Mouse (Mus musculus) stomach, embryonic 14.5 days (tissue): ENCODE results near the gene Lnpep. TPM values are rescaled to one million over a fixed set of nuclear protein-coding genes. Genes with fewer than 3 reads are reported as not detected.
A peak's percentile ranks its signal among the peaks of the same experiment; 100 is the strongest.
"Not testable (repeated sequence)": the region's sequence is repeated elsewhere in the genome, so short reads cannot be mapped to it uniquely, and the experiment has no call there.

Experiments used
- ATAC-seq: fragments of 200-750 bp; cut with Nextera tagmentation; 2 replicates; pipeline ENCODE4 v1.8.0; 2017; ENCODE audit warnings: low read depth, moderate TSS enrichment; ENCODE audit not compliant: insufficient number of reproducible peaks, insufficient read depth, low FRiP score
- H3K27ac ChIP-seq: fragments of 300-500 bp; sonication (generic); 2 replicates; pipeline ENCODE4 v1.5.1; 2014; ENCODE audit warnings: mild to moderate bottlenecking, low read length, moderate library complexity, mixed read lengths
- H3K27me3 ChIP-seq: fragments of 300-500 bp; sonication (generic); 2 replicates; pipeline ENCODE4 v1.6.1; 2014; ENCODE audit warnings: low read length, control low read depth, mixed read lengths; ENCODE audit not compliant: control insufficient read depth, insufficient read depth
- H3K36me3 ChIP-seq: fragments of 300-500 bp; sonication (generic); 2 replicates; pipeline ENCODE4 v1.6.1; 2014; ENCODE audit warnings: mild to moderate bottlenecking, control low read depth, low read length, moderate library complexity, mixed read lengths; ENCODE audit not compliant: control insufficient read depth, insufficient read depth
- H3K4me1 ChIP-seq: fragments of 300-500 bp; sonication (generic); 2 replicates; pipeline ENCODE4 v1.6.1; 2014; ENCODE audit warnings: low read length, control low read depth, mixed read lengths; ENCODE audit not compliant: control insufficient read depth, insufficient read depth
- H3K4me2 ChIP-seq: fragments of 300-500 bp; sonication (generic); replicated peaks from 2 replicates; pipeline ENCODE4 v1.6.1; 2014; ENCODE audit warnings: low read depth, low read length, control low read depth
- H3K4me3 ChIP-seq: fragments of 300-500 bp; sonication (generic); 2 replicates; pipeline ENCODE4 v1.5.1; 2014; ENCODE audit warnings: low read depth, low read length, control low read depth
- H3K9ac ChIP-seq: fragments of 300-500 bp; sonication (generic); replicated peaks from 2 replicates; pipeline ENCODE4 v1.6.1; 2014; ENCODE audit warnings: low read depth, mild to moderate bottlenecking, control low read depth, low read length, moderate library complexity, mixed read lengths
- H3K9me3 ChIP-seq: fragments of 300-500 bp; sonication (generic); 2 replicates; pipeline ENCODE4 v1.6.1; 2016; ENCODE audit warnings: low read depth, low read length, control low read depth; ENCODE audit not compliant: control insufficient read depth
- WGBS: fragments of 180-500 bp; shearing (Covaris S2); extraction: QIAGEN DNeasy Blood & Tissue Kit; methylation state at CpG from one replicate; pipeline ENCODE4 v1.1.7; 2014; 5-methylcytosine and 5-hydroxymethylcytosine counted together
- polyA plus RNA-seq: library from polyadenylated mRNA; unstranded; fragments of >200 nt; fragmentation: Nextera tagmentation; extraction: Ambion mirVana; gene quantifications from 2 replicates; pipeline ENCODE4 v1.2.1, GENCODE M21; 2014

The Lnpep gene
- polyA plus RNA-seq, 1 experiment from 2014 or later: 18.3 TPM

- H3K4me1 ChIP-seq: no peaks in the 10 kb centered on the region
- no peak overlapping the region for H3K4me2 ChIP-seq
- H3K27me3 ChIP-seq: no peaks in the 10 kb centered on the region
- no peaks in the 10 kb centered on the region for H3K9me3 ChIP-seq
- no peak overlapping the region for H3K4me3 ChIP-seq
- H3K9ac ChIP-seq: no peak overlapping the region
- H3K36me3 ChIP-seq: no peaks in the 10 kb centered on the region
- no peak overlapping the region for H3K27ac ChIP-seq
- no peak for ATAC-seq
Observed at GRCm38 (mm10) chr17:17631985-17632384, 7.1 kb upstream of the Lnpep start.

GRCm38 (mm10) chr17:17628237-17628879, 3.5 kb upstream of the Lnpep start:
- not testable (repeated sequence) for H3K27me3 ChIP-seq, H3K9me3 ChIP-seq, H3K4me3 ChIP-seq, H3K27ac ChIP-seq, ATAC-seq, H3K36me3 ChIP-seq, H3K4me1 ChIP-seq, H3K4me2 ChIP-seq, H3K9ac ChIP-seq
- WGBS: 93% methylated on average over 7 of the region's 7 CpGs

DNA sequence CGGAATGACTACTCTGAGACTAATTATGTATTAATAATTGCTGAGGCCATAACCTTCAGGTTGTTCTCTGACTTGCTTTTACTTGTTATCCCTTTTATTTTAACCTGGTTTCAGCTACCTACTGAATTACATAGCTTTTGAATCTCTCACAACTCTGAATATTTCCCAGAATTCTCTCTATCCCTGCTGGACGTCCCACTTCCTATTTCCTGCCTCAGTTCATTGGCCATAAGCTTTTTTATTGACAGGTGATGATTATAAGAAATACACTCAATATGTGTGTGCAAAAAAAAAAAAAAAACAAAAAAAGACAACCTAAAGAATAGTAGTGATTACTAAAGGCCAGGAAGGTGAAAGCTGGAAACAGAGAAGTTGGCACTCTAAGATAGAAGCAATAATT, 2.7 kb upstream of the Lnpep start:
- Histone ChIP-seq H3K27ac (no peak overlapping the region), H3K9me3 (no peaks in the 10 kb centered on the region), H3K4me1 (no peaks in the 10 kb centered on the region; the same call in 1 of the 2 replicates), H3K4me3 (no peak overlapping the region), H3K4me2 (no peak overlapping the region), H3K9ac (no peak overlapping the region), H3K36me3 (no peaks in the 10 kb centered on the region), H3K27me3 (no peaks in the 10 kb centered on the region)
- no peak for ATAC-seq
- 84% methylated on average over 2 of the region's 2 CpGs for WGBS

- peak overlapping the region; percentile 57 for H3K4me2 ChIP-seq
- H3K4me3 ChIP-seq: peak overlapping the region; percentile 89
- no peaks in the 10 kb centered on the region for H3K36me3 ChIP-seq
- H3K27ac ChIP-seq: peak overlapping the region; percentile 100
- H3K9ac ChIP-seq: peak overlapping the region; percentile 86
- H3K9me3 ChIP-seq: no peaks in the 10 kb centered on the region
- no peaks in the 10 kb centered on the region; the same call in 1 of the 2 replicates for H3K4me1 ChIP-seq
- no peaks in the 10 kb centered on the region for H3K27me3 ChIP-seq
- 28% methylated on average over 7 of the region's 7 CpGs for WGBS
- ATAC-seq: no peak
Observed at GRCm38 (mm10) chr17:17625887-17626679, 1.2 kb upstream of the Lnpep start.

DNA sequence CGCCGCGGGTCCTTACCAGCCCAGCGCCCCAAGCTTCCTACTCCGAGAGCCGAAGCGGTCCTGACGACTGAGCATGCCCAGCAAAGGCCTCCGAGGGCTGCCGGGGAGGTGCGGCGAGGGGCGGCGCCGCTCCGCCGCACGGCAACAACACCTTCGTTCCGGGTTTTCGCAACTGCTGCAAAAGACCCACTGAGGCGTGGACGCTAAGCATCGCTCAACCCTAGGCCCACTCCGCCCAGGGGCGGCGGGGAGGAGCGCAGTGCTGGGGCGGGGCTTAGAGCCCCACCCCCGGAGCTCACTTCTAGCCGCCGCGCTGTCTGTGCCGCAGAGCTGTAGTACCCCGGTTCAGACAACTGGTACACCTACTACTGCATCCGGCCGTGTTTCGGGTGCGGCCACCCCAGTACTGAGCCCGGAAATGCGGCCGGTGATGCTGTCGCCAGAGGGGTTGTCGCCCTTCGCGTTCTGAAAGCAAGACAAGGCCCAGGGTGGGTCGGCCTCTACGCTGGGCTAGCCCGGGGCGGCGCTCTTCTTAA, 361 bp downstream of the Lnpep start:
- peak overlapping the region; percentile 100 for H3K27ac ChIP-seq
- ATAC-seq: peak; percentile 97
- H3K4me3 ChIP-seq: peak overlapping the region; percentile 89
- no peaks in the 10 kb centered on the region for H3K9me3 ChIP-seq
- H3K27me3 ChIP-seq: no peaks in the 10 kb centered on the region
- peak overlapping the region; percentile 72 for H3K4me2 ChIP-seq
- no peaks in the 10 kb centered on the region; the same call in 1 of the 2 replicates for H3K4me1 ChIP-seq
- peak overlapping the region; percentile 86 for H3K9ac ChIP-seq
- under 1% methylated on average over 50 of the region's 51 CpGs for WGBS
- H3K36me3 ChIP-seq: no peaks in the 10 kb centered on the region

- Histone ChIP-seq H3K4me3 (peak overlapping the region; percentile 89), H3K9ac (peak overlapping the region; percentile 86), H3K9me3 (no peaks in the 10 kb centered on the region), H3K36me3 (no peaks in the 10 kb centered on the region), H3K4me2 (peak overlapping the region; percentile 72), H3K4me1 (no peaks in the 10 kb centered on the region; the same call in 1 of the 2 replicates), H3K27ac (peak overlapping the region; percentile 100), H3K27me3 (no peaks in the 10 kb centered on the region)
- peak; percentile 9; the same call in 1 of the 2 replicates for ATAC-seq
- under 1% methylated on average over 42 of the region's 42 CpGs for whole genome bisulfite sequencing
Observed at GRCm38 (mm10) chr17:17623890-17624420, 895 bp downstream of the Lnpep start.

GRCm38 (mm10) chr17:17623221-17623889, 1.5 kb downstream of the Lnpep start:
- Histone ChIP-seq H3K36me3 (no peaks in the 10 kb centered on the region), H3K4me2 (peak overlapping the region; percentile 72), H3K9ac (peak overlapping the region; percentile 86), H3K9me3 (no peaks in the 10 kb centered on the region), H3K27me3 (no peaks in the 10 kb centered on the region), H3K4me1 (no peaks in the 10 kb centered on the region; the same call in 1 of the 2 replicates), H3K4me3 (peak overlapping the region; percentile 89), H3K27ac (peak overlapping the region; percentile 100)
- no peak for ATAC-seq
- 6% methylated on average over 7 of the region's 7 CpGs for WGBS

GRCm38 (mm10) chr17:17622576-17622975, 2.3 kb downstream of the Lnpep start:
- no peaks in the 10 kb centered on the region; the same call in 1 of the 2 replicates for H3K4me1 ChIP-seq
- no peak overlapping the region; the same call in 1 of the 2 replicates for H3K4me3 ChIP-seq
- no peaks in the 10 kb centered on the region for H3K9me3 ChIP-seq
- H3K27me3 ChIP-seq: no peaks in the 10 kb centered on the region
- 90% methylated on average over 1 of the region's 1 CpGs for WGBS
- H3K36me3 ChIP-seq: no peaks in the 10 kb centered on the region
- no peak overlapping the region for H3K4me2 ChIP-seq
- H3K9ac ChIP-seq: no peak overlapping the region
- no peak for ATAC-seq
- no peak overlapping the region for H3K27ac ChIP-seq
